Mouse (Mus musculus): ENCODE results near the gene Arhgef25.

- no peak for TF ChIP-seq POLR2A (IDR thresholded peaks at IDR 0.05; ENCODE audit: borderline replicate concordance, extremely low read depth, low read depth, low read length)
- no peak for TF ChIP-seq CTCF (IDR thresholded peaks at IDR 0.05; ENCODE audit: insufficient read depth, low read length)
Observed at GRCm38 (mm10) chr10:127205373-127205772, 15.5 kb upstream of the Arhgef25 start.
